Mouse (Mus musculus) gastrocnemius, adult 8-10 months (tissue): ENCODE results near the gene Actg2. TPM values are rescaled to one million over a fixed set of nuclear protein-coding genes. Genes with fewer than 3 reads are reported as not detected.
"Not testable (repeated sequence)": the region's sequence is repeated elsewhere in the genome, so short reads cannot be mapped to it uniquely, and the experiment has no call there.

Experiments
- DNase-seq, 2 experiments: peaks; one replicate each; pipeline ENCODE4 v3.0.0; 2022; ENCODE audit warnings: low spot score in 2 of 2
- total RNA-seq, 4 experiments: library from RNA; stranded (reverse); gene quantifications; 2 replicates each; pipeline ENCODE4 v1.2.4; 2022

Actg2 gene
- total RNA-seq: under 1 TPM; 0.39 to 0.73 (median 0.55) TPM

GRCm38 (mm10) chr6:83536028-83536794 is at the start of gene Actg2:
Gene Actg2, minus strand, starts transcription at chr6:83536265.
- no peak for DNase-seq

GRCm38 (mm10) chr6:83585328-83585727 is 49.3 kb upstream of the Actg2 start:
- DNase-seq: not testable (repeated sequence)

- no peak for DNase-seq
Measured at GRCm38 (mm10) chr6:83583591-83583990, 47.5 kb upstream of the Actg2 start.

DNA sequence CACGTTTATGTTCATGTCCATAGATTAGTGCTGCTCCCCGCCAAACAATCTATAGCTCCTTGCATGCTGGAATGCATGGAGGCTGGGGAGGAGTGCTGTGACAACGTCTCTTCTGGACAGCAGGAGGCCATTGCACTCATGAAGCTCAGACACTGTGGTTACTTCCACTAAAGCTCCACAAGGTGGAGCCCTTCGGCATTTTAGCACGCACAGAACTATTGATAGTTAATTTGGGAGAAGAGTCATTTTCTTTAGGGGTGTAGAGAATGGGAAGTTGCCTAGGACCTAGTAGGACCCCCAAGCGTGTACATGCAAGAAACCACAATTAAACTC is 46.8 kb upstream of the Actg2 start:
- no peak for DNase-seq

GRCm38 (mm10) chr6:83582135-83582937 is 46.3 kb upstream of the Actg2 start:
- DNase-seq: no peak

GRCm38 (mm10) chr6:83577534-83577933 is 41.5 kb upstream of the Actg2 start:
- DNase-seq: no peak

- DNase-seq: no peak
Measured at GRCm38 (mm10) chr6:83575609-83576008, 39.5 kb upstream of the Actg2 start.

DNA sequence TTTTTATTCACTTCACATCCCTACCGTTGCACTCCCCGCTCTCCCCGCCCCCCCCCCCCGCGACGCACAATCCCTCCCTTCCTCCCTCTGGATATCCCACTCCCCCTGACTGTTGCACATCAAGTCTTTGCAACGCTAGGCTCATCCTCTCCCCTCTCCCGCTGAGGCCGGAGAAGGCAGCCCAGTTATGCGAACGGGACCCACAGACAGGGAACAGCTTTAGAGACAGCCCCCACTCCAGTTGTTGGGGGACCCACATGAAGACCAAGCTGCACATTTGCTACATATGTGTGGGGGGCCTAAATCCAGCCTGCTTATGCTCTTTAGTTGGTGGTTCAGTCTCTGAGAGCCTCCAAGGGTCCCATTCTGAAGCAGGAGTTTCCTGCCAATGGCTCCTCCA is 36.6 kb upstream of the Actg2 start, which contains the start of gene Stambp:
TSS of gene Stambp (minus strand) at position 59 of the 400 bp plus-strand sequence.
- DNase-seq: no peak

GRCm38 (mm10) chr6:83571840-83572667 is 36.0 kb upstream of the Actg2 start:
- peak; percentile 77 to 80 for DNase-seq

DNA sequence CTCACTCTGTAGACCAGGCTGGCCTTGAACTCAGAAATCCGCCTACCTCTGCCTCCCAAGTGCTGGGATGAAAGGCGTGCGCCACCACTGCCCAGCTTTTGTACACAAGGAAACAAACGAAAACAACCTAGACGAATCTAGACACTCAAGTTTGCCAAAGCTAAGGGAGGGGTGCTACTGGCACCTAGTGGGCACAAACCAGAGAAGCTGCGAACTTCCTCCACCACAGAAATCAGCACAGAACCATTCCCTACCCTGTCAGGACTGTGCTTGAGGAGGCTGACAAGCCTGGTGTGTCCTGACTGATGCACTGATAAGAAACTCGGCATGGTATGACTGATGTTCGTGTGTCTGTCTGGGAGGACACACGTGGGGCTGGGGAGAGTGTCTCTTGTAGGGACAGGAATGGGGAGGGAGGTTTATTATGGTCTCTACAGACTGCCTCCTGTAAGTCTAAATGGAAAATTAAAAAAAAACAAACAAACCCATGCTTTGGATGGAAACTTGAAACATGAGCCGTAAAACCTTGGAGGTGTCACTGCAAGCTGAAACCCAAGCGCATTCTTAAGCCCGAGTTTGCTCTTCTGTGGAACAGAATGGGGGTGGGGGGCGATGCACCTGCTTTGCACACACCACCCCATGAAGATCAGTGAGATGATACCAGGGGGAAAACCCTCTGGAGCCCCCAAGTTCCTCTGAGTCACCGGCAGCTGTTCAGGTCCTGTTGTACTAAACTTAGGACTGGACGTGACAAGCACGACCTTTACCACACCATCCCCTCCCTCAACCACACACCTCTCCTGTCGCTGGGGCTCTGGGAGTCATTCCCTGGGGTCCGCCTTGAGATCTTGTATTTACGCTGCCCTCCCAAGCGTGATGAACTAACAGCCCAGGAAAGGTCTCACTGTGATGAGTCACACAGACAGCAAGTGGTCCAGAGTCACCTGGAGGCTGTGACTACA is 33.1 kb upstream of the Actg2 start:
- DNase-seq: no peak

GRCm38 (mm10) chr6:83555972-83556371 is 19.9 kb upstream of the Actg2 start:
- DNase-seq: no peak

DNA sequence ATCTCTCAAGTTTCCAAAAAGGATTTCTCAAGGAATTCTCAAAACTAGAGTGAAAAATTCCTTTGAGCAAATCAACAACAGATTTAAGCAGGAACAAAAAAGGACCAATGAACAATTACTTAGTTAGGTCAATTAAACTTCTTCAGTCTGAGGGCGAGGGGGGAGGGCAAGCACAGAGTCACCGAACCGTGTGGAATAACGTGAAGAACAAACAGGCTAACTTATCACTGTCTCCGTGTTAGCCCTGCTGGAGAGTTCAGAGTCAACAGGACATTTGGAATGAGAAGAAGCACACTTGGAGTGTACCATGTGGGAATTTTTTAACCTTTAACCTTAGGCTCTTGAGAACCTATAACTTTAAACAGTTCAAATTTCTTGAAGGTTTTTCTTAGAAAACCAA is 12.3 kb upstream of the Actg2 start:
- no peak for DNase-seq

- DNase-seq: no peak
Measured at GRCm38 (mm10) chr6:83545778-83546177, 9.7 kb upstream of the Actg2 start.

DNA sequence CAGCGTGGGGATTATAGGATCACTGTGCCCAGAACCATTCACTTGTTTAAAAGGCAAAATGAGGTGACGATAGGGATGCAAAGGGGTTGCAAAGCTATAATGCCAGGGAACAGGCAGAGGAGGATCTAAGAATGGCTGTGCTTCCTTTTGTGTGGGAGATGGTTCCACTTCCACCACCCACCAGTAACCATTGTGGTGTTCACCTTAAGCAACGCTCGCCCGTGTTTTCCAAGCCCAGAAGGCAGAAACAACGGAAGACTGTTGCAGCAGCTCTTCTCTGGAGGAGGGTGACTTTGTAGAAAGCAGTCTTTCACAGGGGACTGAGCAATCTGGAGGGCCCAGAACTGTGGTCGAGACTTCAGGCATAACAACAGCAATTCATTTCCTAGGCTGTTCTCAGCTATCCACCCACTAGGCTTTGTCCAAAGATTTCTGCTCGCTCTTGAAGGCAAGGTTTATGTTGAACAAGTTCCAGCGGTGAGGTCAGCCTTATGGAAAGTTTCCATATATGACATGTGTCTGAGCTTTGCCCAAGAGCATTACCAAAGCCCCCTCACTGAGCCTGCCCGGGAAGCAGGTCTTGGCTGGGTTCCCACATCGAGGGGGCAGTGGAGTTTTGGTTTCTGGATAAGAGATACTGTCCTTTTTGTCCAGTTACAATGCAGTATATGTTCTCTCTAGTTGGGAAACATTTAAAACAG is 5.8 kb upstream of the Actg2 start:
- no peak for DNase-seq

DNA sequence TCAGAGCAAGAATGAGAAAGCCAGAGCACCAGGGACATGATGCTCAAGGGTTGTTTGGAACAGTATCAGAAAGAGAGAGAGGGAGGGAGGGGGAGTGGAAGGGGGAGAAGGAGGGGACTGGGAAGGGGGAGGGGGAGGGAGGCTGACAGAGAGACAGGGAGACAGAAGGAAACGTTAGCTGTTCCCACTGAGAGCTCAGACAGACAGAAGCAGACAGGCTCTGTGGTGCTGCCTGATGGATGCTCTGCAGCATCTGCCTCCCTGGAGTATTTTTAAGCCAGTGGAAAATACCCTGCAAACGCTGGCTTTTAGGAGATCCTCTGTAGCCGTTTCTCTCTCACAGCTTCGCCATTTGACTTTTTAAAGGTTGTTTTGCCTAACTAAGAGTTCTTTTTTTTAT is 4.0 kb upstream of the Actg2 start:
- no peak for DNase-seq

GRCm38 (mm10) chr6:83536795-83537059 is 662 bp upstream of the Actg2 start:
- no peak for DNase-seq

- no peak for DNase-seq
Measured at GRCm38 (mm10) chr6:83532608-83533007, 3.5 kb downstream of the Actg2 start.

- no peak for DNase-seq
Measured at GRCm38 (mm10) chr6:83523194-83523593, 12.9 kb downstream of the Actg2 start.

GRCm38 (mm10) chr6:83521784-83522183 is 14.3 kb downstream of the Actg2 start:
- DNase-seq: no peak

DNA sequence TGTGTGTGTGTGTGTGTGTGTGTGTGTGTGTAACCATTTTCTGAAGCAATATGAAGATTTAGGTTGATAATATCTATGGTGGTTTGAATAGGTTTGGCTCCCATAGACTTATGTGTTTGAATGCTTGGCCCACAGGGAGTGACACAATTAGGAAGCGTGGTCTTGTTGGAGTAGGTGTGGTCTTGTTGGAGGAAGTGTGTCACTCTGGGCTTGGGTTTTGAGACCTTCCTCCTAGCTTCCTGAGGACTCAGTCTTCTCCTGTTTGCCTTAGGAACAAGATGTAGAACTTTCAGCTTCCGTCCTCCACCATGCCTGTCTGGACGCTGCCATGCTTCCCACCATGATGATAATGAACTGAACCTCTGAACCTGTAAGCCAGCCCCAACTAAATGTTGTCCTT is 17.4 kb downstream of the Actg2 start:
- DNase-seq: no peak
